Mouse (Mus musculus) erythroblast, embryonic 14.5 days (primary cell): Measurements from ENCODE around the gene Tekt3.

Experiments
- GATA1 ChIP-seq: IDR thresholded peaks from 2 replicates; pipeline ENCODE4 v1.6.1; 2012; ENCODE audit warnings: low read length, inconsistent platforms, mixed read lengths
- TAL1 ChIP-seq: IDR thresholded peaks from 3 replicates; pipeline ENCODE4 v1.6.1; 2012; ENCODE audit warnings: low read length, inconsistent platforms, mixed read lengths

DNA sequence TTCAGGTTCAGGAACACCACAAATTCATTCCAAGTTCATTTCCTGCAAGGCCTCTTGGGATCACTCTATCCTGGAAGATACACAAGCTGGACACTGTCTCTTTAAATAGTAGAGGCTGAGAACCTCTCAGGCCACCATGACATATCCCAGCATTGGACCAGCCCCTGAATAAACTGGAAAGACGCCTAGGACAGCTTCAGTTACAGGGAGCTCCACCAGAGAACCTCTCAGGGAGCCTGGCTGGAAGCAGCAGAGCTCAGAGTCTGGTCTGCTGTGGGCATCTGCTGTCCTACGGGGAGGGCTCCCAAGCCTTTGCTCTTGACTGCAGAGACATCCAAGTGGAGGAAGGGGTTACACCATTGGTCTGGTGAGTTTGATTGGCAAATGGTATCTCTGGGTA lies 67.3 kb downstream of the Tekt3 start, which contains the start of gene Pmp22:
- TF ChIP-seq GATA1 (no peak), TAL1 (no peak)
